Mouse (Mus musculus): Measurements from ENCODE around the gene Retnlg.
"Not testable (repeated sequence)": the region's sequence is repeated elsewhere in the genome, so short reads cannot be mapped to it uniquely, and the experiment has no call there.

Retnlg gene

GRCm38 (mm10) chr16:48872321-48872720, at the start of gene Retnlg:
Gene Retnlg (plus strand): TSS chr16:48872621.
- no peak for DNase-seq (ENCODE audit: low spot score)

DNA sequence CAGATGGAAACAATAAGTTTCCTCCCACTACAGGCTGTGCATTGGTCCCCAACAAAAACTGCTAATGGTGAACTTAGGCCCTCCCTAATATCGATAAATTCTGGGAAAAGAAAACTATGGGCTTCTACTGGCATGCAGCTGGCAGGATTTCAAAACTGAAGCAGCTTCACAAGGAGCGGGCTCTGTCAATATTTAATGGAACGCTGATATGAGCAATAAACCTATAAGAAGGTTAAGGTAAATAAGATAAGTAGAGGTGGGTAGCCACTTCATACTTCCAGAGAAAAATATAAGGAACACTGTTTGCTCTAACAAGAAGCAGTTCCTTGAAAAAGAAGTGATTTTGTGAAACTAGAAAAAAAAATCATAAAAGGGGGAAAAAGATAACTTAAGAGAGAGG, 45.9 kb upstream of the Retnlg start:
- DNase-seq (ENCODE audit: low spot score): no peak

GRCm38 (mm10) chr16:48827625-48828024, 44.8 kb upstream of the Retnlg start:
- DNase-seq (ENCODE audit: low spot score): no peak

- no peak for DNase-seq (ENCODE audit: low spot score)
Observed at GRCm38 (mm10) chr16:48829060-48829459, 43.4 kb upstream of the Retnlg start.

- no peak for DNase-seq (ENCODE audit: low spot score)
Observed at GRCm38 (mm10) chr16:48832055-48832454, 40.4 kb upstream of the Retnlg start.

DNA sequence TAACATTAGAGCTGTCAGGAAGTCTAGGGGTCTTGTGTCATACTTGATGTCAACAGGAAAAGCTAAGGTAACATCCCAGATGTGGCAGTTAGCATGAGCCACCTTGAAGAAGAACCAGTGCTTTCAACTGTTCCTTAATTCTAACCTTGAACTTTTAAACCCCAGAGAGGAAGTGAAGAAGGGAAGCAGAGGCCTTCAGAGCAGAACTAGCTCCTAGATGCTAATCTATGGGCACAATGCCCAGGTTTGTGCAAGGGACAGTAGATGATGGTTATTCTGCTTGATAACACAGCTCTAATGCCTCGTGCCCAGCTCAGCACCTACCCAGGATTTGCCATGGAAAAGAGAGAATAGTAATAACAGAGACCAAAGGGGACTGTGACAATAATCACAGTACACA, 38.8 kb upstream of the Retnlg start:
- not testable (repeated sequence) for DNase-seq (ENCODE audit: low spot score)

GRCm38 (mm10) chr16:48842266-48842665, 30.2 kb upstream of the Retnlg start, which contains the start of gene Retnla:
Gene Retnla (plus strand): TSS chr16:48842551.
- no peak for DNase-seq (ENCODE audit: low spot score)

GRCm38 (mm10) chr16:48843671-48844386, 28.6 kb upstream of the Retnlg start:
- no peak for DNase-seq (ENCODE audit: low spot score)

DNA sequence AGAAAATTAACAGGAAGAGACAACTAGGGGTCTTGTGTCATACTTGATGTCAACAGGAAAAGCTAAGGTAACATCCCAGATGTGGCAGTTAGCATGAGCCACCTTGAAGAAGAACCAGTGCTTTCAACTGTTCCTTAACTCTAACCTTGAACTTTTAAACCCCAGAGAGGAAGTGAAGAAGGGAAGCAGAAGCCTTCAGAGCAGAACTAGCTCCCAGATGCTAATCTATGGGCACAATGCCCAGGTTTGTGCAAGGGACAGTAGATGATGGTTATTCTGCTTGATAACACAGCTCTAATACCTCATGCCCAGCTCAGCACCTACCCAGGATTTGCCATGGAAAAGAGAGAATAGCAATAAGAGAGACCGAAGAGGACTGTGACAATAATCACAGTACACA, 7.4 kb upstream of the Retnlg start:
- DNase-seq (ENCODE audit: low spot score): not testable (repeated sequence)

- no peak for DNase-seq (ENCODE audit: low spot score)
Observed at GRCm38 (mm10) chr16:48867690-48868089, 4.7 kb upstream of the Retnlg start.

DNA sequence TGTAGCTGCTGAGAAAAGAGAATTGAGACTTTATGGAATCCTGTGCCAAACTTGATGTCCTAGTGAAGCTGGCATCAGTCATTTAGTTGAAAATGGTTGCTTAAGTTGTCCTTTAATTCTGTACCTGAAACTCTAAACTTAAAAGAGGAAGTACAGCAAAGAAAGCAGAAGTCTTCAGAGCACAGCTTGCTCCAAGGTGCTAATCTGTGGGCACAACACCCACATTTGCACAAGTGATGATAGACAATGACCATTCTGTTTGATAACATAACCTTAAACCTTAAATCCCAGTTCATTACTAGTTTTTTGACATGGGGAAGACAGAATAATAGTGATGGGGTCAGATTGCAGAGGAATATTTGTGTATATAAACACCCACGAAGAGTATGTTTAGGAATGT, 3.8 kb upstream of the Retnlg start:
- DNase-seq (ENCODE audit: low spot score): no peak

DNA sequence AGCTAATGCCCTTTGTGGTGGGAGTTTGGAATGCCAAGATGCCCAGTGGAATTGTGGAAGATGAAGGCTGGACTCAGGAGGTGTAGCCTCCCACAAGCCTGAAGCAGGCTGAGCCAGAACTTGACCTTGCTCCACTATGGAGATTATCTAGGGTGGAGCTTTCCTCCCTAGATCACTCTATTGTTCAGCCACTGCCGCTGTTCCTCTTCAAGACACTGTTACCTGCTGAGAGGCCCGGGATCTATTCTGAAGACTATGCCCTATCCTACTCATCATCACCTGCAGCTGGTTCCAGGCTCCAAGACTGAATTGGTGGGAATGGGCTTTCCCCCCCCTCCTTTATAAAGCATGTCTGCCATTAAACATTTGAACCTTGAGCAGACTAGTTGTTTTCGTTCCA, 2.8 kb upstream of the Retnlg start:
- no peak for DNase-seq (ENCODE audit: low spot score)

GRCm38 (mm10) chr16:48871754-48872153, 667 bp upstream of the Retnlg start:
- no peak for DNase-seq (ENCODE audit: low spot score)

GRCm38 (mm10) chr16:48890733-48891132, 18.3 kb downstream of the Retnlg start:
- no peak for DNase-seq (ENCODE audit: low spot score)

DNA sequence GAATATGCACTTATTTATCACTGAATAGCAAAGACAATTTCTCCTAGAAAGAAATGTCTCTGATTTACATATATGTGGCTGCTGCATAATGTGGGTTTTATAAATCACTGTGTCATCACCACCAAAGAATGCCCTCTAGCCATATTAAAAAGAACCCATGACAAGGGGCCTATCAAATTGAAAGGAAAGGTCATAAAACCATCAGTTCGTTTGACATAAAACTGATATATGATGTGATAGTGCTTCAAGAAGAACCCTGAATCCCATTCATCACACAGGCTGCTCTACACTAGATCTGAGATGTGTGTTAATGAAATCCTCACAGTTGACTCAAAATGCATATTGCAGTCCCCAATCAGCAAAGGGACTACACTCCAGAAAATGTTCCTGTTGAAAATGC, 27.4 kb downstream of the Retnlg start:
- no peak for DNase-seq (ENCODE audit: low spot score)

DNA sequence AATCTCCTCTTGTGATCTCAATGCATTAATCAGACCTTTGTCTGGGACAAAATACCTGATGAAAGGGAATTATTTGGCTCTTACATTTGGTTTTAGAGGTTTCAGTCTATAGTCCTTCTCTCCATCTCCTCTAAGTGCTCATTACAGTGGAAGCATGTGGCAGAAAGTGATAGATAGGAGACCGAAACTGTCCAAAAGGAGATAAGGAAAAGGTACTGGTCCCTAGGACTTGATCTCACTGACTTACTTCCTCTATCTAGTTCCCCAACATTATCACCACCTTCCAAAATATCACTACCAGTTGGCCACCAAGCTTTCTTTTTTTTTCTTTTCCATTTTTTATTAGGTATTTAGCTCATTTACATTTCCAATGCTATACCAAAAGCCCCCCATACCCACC, 38.8 kb downstream of the Retnlg start:
- DNase-seq (ENCODE audit: low spot score): no peak

DNA sequence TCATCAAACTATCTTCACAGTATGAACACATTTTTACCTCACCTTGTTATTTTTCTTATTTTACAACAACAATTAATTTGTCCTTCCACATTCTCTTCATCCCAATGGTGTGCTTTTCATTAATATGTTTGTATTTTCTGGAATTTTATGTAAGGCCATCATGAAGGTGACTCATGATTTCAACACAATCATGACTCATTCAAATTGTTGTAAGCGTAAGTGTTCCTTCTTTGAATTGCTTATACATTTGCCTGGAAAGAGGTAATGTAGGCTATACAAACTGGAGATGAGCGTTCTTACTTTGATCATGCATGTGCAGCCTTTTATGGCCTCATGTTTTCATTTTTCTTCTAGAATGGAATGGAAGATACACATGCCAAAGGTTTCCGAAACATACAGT, 40.8 kb downstream of the Retnlg start:
- no peak for DNase-seq (ENCODE audit: low spot score)

DNA sequence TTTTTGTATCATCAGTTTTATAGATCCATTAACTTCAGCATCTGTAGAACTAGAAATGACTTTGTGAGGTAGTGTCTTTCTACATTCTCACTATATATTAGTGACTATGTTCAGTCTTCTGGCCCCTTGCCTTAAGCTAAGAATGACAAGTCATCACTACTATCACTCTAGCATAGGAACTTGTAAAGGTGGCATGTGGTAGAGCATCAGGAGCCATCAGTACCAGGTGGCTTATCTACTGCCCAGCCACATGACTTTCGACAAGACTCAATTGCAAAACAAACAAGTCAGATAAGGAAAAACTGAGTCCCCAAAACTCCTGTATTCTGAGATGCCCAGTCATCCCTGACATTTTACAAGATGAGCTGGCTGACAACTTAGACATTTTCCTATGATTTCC, 51.3 kb downstream of the Retnlg start:
- no peak for DNase-seq (ENCODE audit: low spot score)
